Mouse (Mus musculus) bone marrow, adult 2 months (tissue): Measurements from ENCODE around the gene Acss3.

Experiments used
- CTCF ChIP-seq: fragments of 200-500 bp; IDR thresholded peaks from 2 replicates; pipeline ENCODE4 v1.5.1; 2011; ENCODE audit warnings: low read length, control low read depth; ENCODE audit not compliant: control insufficient read depth, insufficient read depth
- POLR2A ChIP-seq: fragments of 200-500 bp; IDR thresholded peaks from 2 replicates; pipeline ENCODE4 v1.6.1; 2011; ENCODE audit warnings: low read depth, mild to moderate bottlenecking, control low read depth, low read length, borderline replicate concordance; ENCODE audit not compliant: control insufficient read depth

DNA sequence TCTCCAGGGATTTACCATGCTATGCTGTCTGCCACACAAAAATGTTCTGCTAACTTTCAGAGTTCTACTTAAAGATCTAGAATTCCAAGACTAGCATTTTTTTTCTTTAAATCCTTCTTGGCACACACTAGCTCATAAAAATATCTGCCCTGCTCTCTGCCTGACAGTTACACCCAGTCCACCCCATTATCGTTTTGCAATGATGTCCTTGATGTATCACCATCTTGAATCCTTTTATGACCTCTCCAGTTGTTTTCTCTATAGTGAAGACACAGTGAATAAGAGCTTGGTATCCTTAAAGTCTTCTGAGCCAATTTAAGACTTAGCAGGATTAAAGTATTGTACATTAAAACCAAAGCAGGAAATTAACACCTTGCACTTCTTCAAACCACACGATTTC, 4.3 kb downstream of the Acss3 start:
- TF ChIP-seq CTCF (no peak), POLR2A (no peak)
